Mouse (Mus musculus): ENCODE measurements around the gene Trappc5.
A peak's percentile ranks its signal among the peaks of the same experiment; 100 is the strongest.

Trappc5 gene

DNA sequence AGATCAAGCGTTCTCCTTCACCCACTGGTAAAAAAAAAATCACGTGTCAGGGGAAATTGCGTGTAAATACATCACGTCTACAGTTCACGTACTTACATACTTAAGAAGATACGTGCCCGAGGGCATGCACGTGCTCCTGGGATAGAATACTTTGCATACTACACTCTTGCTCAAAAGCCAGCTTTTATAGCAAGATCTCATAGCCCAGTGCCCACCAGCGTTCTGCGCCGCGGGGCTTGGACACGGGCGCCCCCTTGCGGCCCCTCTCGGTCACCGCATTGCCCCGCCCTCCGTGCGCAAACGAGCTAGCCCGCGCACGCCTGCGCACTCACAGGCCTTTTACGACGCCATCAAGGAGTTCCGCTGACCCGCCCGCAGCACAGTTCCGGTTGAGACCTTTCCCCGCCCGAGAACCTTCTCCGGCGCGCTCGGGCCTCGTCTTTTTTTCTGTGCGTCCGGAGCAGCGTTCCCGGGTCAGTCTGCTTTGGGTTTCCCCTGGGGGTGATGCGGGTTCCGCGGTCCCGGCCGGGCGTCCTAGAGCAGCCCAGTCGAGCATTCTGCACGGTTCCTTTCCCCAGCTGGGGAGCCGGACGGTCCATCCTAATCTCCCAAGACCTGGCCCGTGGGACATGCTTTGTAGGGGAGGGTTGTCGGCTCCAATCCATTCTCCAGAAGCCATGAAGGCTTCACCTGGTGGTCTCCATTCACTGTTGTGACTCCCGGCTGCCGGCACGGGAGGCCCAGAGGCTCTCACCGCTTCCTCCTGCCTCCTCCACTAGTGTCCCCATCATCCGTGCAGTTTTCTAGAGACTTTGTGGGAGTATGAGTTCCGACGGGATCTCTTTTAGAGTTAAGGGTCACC is at the start of gene Trappc5:
Trappc5 (plus strand) TSS at position 169 of the 862 bp plus-strand sequence.
- DNase-seq: peak; percentile 94 to 96

DNA sequence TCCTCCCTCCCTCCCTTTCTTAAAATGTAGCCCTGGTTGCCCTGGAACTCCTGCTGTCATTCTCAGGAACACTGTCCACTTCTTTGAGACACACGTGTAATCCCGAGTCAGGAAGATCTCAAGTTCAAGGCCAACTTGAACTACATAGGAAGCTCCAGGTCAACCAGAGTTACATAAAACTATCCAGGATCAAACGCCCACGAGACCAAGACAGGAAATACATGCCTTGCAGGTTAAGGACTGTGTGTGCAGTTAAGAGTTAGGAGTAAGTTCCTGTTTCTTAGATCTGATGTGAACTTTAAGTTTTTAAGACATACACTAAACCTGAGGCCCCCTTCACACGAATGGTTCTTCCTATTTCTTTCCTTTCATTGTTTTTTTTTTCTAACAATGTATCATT is 49.1 kb upstream of the Trappc5 start:
- no peak for DNase-seq

DNA sequence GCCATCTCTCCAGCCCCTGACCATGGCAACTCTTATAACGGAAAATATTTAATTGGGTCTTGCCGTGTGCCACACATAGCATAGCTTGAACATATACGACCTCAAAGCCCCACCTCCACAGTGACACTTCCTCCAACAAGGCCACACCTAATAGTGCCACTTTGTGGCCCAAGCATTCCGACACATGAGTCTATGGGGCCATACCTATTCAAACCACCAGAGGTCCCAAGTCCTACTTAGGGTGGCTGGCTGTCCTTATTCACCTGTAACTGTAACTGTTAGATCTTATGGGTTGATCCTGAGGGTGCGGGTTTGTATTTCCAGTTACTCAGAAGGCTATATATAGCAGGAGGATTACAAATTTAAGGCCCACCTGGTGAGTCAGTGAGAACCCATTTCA is 48.1 kb upstream of the Trappc5 start:
- DNase-seq: peak in 1 of 2 experiments; percentile 67

DNA sequence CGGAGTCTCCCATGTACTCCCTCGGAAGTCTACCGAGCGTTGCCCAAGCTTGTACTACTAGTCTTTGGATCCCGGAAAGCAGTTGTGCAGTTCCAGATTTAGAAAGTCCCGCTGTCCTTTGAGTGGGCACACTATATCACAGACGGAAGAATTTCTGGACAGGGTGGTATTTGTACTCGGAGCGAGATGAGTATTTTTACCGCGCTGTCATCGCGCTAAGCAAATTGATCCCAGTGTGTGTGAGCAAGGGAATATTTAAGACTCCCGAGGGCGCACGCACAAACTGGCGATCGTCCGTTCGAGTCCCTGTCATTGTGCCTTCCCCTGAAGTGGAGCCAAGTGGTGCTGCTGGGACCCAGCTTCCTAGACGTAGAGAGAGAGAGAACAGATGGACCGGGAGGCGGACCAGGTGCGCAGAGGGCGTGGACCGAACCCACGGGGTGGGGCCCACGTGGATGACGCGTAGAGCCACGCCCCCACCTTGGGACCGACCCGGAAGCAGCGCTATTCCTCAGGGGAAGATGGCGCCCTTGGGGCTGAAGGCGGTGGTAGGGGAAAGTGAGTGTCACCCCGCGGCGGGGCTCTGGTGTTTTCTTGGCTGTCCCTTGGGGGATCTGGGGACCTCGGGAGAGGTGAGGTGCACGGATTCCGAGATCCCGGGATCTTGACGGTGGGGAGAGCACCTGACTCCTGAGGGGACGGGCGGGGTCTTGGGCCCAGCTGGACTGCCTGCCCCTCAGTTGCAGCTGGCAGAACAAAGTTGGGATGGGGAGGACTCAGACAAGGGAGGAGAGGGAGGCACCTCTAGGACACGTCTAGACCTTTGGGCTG is 45.2 kb upstream of the Trappc5 start, which contains the start of gene Stxbp2:
Stxbp2 (plus strand) TSS at position 309 of the 831 bp plus-strand sequence.
- DNase-seq: peak; percentile 91 to 94

DNA sequence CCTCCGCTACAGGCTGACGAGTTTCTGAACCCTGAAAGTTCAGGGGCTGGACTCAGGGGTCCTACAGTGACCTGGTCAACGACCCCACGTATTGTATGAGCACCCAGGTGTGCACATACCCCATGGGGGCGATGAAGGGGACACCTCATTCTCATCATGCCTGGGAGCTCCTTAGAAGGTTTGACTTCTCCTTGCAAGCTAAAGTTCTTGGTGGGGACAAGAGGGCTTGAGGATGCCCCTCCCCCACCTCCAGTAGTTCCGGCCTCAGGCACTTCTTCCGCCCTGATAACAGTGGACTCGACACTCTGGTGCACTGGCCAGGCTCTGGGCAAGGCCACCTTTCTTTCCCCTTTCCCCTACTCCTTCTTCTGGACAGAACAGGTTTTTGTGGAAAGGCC is 44.6 kb upstream of the Trappc5 start:
- DNase-seq: peak; percentile 31 to 68

DNA sequence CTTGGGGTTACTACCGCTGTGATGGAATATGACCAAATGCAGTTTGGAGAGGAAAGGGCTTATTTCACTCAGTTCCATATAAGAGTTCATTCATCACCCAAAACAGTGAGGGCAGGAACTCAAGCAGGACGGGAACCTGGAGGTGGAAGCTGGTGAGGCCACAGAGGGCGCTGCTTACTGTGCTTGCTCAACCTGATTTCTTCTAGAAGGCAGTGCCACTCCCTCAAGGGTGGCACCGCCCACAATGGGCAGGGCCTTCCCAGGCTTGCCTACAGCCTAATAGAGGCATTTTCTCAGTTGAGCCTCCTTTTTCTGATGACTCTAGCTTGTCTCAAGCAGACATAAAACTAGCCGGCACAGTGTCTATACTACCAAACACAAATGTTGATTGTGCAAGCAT is 30.3 kb upstream of the Trappc5 start:
- peak; percentile 65 to 82 for DNase-seq

DNA sequence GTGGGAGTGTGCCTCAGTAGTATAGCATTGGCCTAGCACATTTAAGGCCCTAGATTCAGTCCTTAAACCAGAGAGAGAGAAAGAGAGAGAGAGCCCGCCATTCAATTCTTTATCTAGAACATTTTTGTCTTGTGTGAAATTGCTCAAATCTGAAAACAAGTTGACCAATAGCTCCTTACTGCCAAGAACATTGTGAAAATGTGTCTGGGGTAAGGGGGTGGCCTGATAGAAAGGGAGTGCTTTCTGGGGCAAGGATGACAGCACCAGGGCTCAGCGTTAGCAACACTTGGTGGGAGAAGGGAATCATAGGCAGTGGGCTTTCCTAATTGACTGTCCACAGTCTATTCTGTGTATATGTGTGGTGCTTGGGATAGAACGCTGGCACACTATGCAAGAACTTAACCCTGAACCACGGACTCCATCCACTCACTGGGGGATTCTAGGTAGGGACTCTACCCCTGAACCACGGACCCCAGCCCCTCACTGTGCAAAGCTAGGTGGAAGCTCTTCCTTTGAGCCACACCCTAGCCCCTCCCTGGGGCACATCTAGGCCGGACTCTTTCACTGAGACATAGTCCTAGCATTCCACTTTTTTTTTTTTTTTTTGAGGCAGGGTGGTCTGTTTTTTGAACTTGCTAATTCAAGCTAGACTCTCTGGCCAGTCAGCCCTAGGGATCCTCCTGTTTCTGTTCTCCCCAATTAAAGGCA is 29.1 kb upstream of the Trappc5 start:
- no peak for DNase-seq

DNA sequence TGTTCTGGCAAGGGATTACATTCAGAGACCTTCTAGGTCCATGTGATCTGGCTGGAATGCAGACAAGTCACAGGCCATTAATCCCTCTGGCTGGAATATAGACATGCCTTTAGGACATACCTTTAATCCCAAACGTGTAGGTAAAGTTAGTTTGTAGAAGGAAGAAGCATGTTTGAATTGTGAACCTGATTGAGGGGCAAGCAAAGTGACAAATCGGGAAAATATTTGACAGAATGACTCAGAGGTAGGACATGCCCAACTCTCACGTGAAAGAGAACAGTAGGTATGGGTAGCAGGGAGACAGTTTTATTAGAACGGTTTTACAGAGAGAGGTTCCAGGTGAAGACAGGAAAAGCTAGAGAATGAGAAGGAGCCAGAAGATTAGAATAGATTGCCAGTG is 28.5 kb upstream of the Trappc5 start:
- no peak for DNase-seq

DNA sequence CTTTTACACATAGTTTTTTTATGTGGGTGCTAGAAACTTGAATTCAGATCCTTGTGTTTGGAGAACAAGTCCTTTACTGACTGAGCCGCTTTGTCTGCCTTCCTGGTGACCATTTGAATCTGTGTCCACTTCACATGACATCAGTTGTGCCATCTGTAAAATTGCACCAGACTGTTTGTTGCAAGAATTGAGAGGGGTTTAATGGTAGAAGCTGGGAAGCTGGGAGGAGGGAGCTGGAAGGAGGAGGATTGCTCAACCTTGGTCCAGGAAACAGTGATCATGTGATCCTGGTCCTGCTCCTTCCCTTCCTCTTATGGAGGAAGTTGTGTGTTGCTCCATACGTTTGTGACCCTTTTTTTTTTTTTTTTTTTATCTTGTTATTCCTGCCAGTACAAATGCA is 27.8 kb upstream of the Trappc5 start:
- no peak for DNase-seq

DNA sequence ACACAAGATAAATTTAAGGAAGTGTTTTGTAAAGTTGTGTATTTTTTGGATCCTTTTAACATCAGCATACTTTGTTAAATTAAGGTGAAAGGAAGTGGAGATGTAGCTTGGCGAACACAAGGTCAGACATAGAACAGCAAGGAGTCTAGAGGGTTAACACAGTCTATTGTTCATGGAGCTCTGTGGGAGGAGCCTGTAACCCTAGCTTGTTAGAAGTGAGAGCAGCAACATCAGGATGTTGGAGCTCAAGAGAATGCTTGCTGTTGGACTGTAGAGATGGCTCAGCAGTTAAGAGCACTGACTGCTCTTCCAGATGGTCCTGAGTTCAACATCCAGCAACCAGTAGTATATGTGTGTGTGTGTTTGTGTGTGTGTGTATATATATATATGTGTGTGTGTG is 27.1 kb upstream of the Trappc5 start:
- no peak for DNase-seq

DNA sequence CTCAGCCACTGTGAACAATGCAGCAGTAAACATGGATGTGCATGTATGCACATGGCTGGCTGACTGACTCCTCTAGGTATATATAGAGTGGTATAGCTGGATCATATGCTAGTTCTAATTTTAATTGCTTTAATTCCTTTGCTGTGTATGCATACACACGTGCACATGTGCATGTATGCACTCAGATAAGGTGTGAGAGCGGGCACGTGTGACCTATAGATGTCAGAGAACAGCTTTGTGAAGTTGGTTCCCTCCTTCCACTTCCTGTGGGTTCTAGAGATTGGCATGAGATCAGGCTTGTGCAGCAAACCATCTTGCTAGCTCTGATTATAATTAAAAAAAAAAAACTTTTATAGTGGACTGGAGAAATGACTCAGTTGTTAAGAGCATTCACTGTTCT is 23.3 kb upstream of the Trappc5 start:
- no peak for DNase-seq

DNA sequence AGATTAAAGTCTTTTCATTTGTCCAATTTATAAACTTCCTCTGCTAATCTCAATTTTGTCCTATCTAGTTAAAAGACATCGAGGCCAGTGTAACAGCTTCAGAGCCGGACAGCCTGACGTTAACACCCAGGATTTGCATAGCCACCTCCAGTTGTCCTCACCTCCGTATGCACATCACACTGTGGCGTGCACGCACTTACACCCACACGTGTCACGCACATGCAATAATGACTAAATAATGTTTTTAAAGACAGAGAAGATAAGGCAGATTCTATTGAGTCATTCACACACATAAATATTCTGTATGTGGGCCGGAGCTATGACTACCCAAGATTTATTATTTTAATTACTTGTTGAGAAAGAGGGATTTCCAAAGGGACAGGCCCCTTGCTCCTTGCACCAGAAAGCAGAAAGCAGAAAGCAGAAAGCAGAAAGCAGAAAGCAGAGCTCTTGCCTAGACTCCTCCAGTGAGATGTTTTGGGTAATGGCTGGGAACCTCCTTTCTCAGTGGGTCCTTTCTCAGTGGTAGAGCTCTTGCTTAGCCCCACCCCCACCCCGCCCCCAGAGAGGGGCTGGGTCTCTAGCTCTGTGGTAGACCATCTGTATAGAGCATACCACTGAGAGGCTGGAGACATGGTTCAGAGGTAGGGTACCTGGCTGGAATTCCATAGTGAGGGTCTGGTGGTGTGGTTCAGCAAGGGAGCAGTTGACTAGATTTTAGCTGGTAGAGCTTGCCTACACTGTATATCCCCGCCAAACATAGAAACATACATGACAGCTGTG is 21.2 kb upstream of the Trappc5 start:
- DNase-seq: no peak

DNA sequence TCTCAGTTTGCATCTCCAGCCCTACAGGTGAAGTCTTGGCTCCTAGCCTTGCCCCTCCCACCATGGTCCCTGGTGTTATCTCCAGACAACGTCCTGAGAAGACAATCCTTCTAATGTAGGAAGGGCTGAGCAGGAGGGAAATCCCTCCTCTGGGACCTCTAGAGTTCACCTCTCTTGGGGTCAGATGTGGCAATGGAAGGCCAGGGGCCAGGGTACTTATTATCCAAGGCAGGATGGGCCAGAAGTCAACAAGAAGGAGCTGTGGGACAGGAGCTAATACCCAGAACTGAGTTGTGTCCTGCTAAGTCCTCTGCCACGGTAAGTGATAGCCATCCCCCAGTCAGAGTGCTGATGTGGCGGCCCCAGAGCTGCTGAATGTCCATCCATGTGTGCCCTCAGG is 20.6 kb upstream of the Trappc5 start, which contains the start of gene Retn:
Retn (plus strand) TSS at position 245 of the 400 bp plus-strand sequence.
- DNase-seq: no peak

DNA sequence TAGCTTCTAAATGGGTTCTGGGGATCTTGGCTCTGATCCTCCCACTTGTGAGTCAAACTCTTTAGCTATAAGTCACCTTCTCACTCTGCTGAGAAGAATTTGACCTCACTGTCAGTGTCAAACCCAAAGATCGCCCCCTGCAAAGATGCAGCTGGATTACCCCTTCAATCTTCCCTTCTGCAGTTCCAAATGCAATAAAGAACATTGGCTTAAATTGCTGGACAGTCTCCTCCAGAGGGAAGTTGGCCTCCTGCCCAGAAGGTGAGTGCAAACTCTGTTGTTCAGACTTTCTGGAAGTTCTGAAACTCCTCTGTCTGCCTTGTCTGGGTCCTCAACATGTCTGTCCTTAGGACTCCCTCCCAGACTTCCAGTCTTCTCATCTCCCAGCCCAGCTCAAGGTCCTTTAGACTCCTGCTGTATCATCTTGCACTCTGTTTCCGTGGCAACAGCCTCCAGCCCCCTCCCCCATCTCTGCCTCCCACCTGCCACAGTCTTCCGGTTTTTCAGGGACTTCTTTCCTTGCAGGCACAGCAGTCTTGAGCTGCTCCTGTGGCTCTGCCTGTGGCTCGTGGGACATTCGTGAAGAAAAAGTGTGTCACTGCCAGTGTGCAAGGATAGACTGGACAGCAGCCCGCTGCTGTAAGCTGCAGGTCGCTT is 19.2 kb upstream of the Trappc5 start:
- DNase-seq: peak in 1 of 2 experiments; percentile 30

DNA sequence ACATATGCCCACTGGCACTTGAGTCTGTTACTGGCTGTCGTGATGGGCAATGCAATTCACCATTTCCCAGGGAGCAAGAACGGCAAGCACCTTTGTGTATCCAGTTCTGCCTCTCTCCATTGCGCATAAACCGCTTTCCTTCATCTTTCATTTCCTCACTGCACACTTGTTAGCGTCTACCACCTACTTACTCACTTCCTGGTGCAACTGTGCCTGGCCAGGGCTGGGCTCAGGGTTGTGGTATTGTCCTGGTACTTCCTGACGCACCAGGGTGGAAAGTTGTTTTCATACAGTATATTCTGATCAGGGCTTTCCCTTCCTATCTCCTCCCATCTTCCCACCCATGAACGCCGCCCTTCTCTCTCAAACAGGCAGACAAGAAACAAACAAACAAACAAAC is 15.2 kb upstream of the Trappc5 start:
- DNase-seq: no peak

DNA sequence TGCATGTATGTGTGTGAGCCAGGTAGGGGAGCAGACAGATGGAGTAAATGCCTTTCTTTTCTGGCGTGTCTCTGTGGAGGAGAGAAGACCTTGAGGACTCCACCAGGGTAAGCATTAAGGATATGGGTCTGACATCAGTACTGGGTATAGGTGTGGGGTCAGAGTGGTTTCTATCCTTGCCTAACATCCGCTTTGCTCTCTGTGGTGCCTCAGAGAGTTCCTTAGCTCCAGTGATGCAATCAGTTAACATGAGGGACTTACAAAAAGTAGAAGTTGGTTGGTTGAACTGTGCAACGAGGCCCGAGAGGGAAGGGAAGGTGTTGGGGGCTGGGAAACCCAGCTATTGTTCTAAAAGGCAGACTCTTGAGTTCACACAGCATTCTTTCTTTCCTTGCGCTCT is 11.7 kb upstream of the Trappc5 start:
- no peak for DNase-seq

DNA sequence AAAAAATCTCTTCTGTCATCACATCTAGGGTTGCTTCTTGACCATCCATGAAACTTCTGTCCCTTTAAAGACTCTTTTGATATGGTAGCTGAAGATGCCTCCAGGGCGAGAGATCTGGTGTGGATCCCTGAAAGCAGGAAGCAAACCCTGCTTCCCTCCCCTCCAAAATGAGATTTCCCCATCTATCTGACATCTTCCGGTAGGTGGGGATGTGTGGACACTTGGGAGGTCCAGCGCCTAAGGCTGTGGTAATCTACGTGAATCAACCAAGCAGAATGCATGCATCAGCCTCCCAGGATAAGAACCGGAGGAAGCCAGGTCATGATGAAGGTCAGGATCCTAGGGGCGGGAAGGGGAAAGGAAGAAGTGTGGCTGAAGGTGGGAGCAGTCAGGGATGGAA is 10.6 kb upstream of the Trappc5 start, which contains the start of gene Mcemp1:
Mcemp1 (plus strand) TSS at position 248 of the 400 bp plus-strand sequence.
- no peak for DNase-seq

DNA sequence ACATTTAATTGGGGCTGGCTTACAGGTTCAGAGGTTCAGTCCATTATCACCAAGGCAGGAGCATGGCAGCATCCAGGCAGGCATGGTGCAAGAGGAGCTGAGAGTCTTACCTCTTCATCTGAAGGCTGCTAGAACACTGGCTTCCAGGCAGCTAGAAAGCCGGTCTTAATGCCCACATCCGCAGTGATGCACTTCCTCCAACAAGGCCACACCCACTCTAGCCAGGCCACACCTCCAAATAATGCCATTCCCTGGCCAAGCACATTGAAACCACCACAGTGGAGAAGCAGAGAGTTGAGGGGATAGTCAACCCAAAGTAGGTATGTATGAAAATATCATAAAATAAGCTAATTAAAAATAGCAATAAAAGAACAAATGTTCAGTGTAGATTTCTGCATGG is 5.7 kb upstream of the Trappc5 start:
- DNase-seq: no peak

DNA sequence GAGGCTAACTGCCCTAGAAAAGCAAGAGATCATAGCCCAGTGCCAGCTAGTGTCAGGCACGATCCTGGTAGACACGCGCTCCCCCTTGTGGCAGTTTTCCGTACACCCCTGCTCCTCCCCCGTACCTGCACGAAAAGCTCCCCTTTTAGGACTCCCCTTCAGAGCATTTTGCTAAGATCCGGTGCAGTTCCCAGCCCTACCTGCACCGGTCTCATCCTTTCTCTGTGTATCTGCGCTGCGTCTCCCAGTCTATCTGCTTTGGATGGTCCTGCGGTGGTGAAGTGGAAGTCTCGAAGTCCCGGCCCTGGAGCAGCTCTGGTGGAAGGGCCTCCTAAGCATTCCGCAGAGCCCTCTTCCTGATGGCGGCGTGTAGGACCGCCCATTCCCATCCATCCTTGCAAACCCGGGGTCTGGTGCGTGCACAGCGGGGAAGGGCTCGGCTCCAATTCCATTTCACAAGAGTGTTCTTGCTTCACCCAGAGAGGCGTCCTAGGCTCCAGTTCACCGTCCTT is 4.1 kb upstream of the Trappc5 start, which contains the start of gene Fcor:
Fcor (minus strand) TSS at position 383 of the 512 bp plus-strand sequence.
- DNase-seq: peak; percentile 83 to 90

DNA sequence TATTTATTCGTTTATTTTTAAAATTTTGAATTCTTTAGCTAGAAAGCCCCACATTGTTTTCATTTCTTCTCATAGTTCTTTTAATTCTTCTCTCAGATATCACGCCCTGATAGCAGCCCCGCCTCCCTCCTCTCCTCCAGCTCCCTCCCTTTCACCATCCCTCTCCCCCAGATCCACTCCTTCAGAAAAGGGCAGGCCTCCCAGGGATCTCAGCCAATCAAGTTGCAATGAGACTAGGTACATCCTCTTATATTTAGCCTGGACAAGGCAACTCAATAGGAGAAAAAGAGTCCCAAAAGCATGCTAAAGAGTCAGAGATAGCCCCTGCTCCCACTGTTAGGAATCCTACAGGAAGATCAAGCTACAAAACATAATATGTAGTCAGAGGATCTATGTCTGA is 1.4 kb upstream of the Trappc5 start:
- DNase-seq: no peak

DNA sequence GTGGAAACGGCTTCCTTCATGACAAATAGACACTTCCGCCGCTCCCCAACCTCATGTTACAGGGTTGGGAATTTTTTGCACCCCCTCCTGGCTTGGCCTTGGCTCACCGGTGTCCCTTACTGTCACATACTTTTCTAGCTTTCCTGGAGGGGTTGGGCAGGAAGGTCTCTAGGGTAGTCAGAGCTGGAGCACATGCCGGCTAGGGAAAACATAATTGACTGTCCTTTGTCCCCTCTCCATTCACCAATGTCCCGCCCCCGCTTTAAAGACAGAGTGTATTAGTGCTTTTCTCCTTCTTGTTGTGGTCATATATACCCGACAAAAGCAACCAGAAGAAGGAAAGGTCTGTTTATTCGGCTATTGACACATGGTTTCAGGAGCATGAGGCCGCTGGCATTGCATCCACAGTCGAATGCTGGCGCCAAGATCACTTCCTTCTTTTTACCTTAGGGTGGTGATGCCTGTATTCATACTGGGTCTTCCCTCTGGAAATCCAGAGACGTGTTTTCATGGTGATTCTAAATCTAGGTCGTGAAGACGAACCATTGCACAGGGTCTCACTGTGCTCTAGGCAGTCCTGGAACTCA is 987 bp downstream of the Trappc5 start:
- DNase-seq: peak in 1 of 2 experiments; percentile 13
